Mouse (Mus musculus) embryonic fibroblast, embryonic 13.5 days (primary cell): ENCODE results near the gene Trim72.

Experiments
- CTCF ChIP-seq: IDR thresholded peaks from 2 replicates; pipeline ENCODE4 v1.5.1; 2011; ENCODE audit warnings: mild to moderate bottlenecking, control low read depth, low read length, moderate library complexity, borderline replicate concordance; ENCODE audit not compliant: insufficient read depth
- POLR2A ChIP-seq: IDR thresholded peaks from 2 replicates; pipeline ENCODE4 v1.6.1; 2011; ENCODE audit warnings: low read depth, mild to moderate bottlenecking, control low read depth, low read length, moderate library complexity

- TF ChIP-seq CTCF (no peak), POLR2A (no peak)
These were observed 651 bp upstream of the Trim72 start for GRCm38 (mm10) chr7:128003098-128003497.
